Mouse (Mus musculus) embryonic facial prominence, embryonic 13.5 days (tissue): ENCODE data around the gene Wdr62. TPM values are rescaled to one million over a fixed set of nuclear protein-coding genes. Genes with fewer than 3 reads are reported as not detected.

Source experiments
- ATAC-seq: fragments of 200-750 bp; cut with Nextera tagmentation; 2 replicates; pipeline ENCODE4 v1.8.0; 2017; ENCODE audit warnings: low read depth; ENCODE audit not compliant: insufficient number of reproducible peaks, insufficient read depth, low FRiP score, low TSS enrichment
- H3K27ac ChIP-seq: fragments of 300-500 bp; sonication (generic); 2 replicates; pipeline ENCODE4 v1.5.1; 2015; ENCODE audit warnings: moderate library complexity, mild to moderate bottlenecking, inconsistent platforms
- H3K27me3 ChIP-seq: fragments of 300-500 bp; sonication (generic); 2 replicates; pipeline ENCODE4 v1.6.1; 2015; ENCODE audit warnings: mild to moderate bottlenecking, inconsistent platforms
- H3K36me3 ChIP-seq: fragments of 300-500 bp; sonication (generic); 2 replicates; pipeline ENCODE4 v1.6.1; 2015; ENCODE audit warnings: mild to moderate bottlenecking, inconsistent platforms
- H3K4me1 ChIP-seq: fragments of 300-500 bp; sonication (generic); 2 replicates; pipeline ENCODE4 v1.6.1; 2015; ENCODE audit warnings: inconsistent platforms
- H3K4me2 ChIP-seq: fragments of 300-500 bp; sonication (generic); 2 replicates; pipeline ENCODE4 v1.6.1; 2015; ENCODE audit warnings: moderate library complexity, mild to moderate bottlenecking, inconsistent platforms
- H3K4me3 ChIP-seq: fragments of 300-500 bp; sonication (generic); 2 replicates; pipeline ENCODE4 v1.5.1; 2015; ENCODE audit warnings: mild to moderate bottlenecking, inconsistent platforms
- H3K9ac ChIP-seq: fragments of 300-500 bp; sonication (generic); 2 replicates; pipeline ENCODE4 v1.6.1; 2015; ENCODE audit warnings: mild to moderate bottlenecking, inconsistent platforms
- H3K9me3 ChIP-seq: fragments of 300-500 bp; sonication (generic); 2 replicates; pipeline ENCODE4 v1.6.1; 2016; ENCODE audit warnings: inconsistent platforms
- WGBS: fragments of 180-500 bp; shearing (Covaris S2); methylation state at CpG from one replicate; pipeline ENCODE4 v1.1.7; 2015; ENCODE audit warnings: mixed read lengths; 5-methylcytosine and 5-hydroxymethylcytosine counted together
- polyA plus RNA-seq: library from polyadenylated mRNA; unstranded; fragments of >200 nt; fragmentation: Nextera tagmentation; extraction: Ambion mirVana; gene quantifications from 2 replicates; pipeline ENCODE4 v1.2.1, GENCODE M21; 2015

Gene Wdr62
- polyA plus RNA-seq, 1 experiment from 2014 or later = 6.4 TPM

DNA sequence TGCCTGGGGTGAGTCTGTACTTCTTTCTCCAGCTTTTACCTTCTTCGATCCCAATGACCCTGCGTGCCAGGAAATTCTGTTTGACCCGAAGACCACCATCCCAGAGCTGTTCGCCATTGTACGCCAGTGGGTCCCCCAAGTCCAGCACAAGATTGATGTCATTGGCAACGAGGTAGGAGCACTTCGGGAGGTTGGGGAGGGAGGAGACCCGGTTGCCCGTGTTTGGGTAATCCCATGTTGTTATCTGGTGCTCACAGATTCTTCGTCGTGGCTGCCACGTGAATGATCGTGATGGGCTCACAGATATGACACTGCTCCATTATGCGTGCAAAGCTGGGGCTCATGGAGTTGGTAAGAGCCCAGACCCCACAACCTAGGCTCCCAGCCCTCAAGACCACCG is 16.6 kb upstream of the Wdr62 start:
- no peak overlapping the region for H3K4me3 ChIP-seq
- H3K9me3 ChIP-seq = no peaks in the 10 kb centered on the region
- peaks cover 18% of the 10 kb centered on the region for H3K4me1 ChIP-seq
- H3K4me2 ChIP-seq = no peak overlapping the region
- no peak overlapping the region for H3K9ac ChIP-seq
- no peaks in the 10 kb centered on the region for H3K27me3 ChIP-seq
- ATAC-seq = no peak
- H3K36me3 ChIP-seq = peaks cover 81% of the 10 kb centered on the region
- WGBS = 92% methylated on average over 15 of the region's 15 CpGs
- H3K27ac ChIP-seq = no peak overlapping the region

DNA sequence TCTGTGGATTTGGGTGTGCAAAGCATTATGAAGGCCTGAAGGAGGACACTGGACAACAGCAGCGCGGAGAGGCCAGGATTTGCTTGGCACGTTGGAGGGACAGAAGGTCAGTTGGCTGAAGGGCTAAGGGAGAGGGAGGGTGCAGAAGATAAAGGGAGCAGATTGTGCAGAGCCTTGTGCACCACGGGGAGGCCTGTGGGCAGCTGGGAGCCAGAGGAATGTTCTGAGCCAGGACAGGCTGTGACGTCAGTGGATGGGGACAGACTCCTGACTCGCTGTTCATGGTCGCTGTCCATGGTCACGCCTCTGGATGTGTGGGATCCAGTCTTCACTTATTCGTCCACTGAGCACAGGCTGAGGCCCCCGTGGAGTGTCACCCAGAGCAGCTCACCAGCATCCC is 14.9 kb upstream of the Wdr62 start:
- WGBS = 65% methylated on average over 10 of the region's 10 CpGs
- ATAC-seq = no peak
- Histone ChIP-seq H3K27ac (no peak overlapping the region), H3K9ac (no peak overlapping the region; the same call in 1 of the 2 replicates), H3K4me1 (peaks cover 18% of the 10 kb centered on the region), H3K36me3 (peaks cover 66% of the 10 kb centered on the region), H3K4me2 (no peak overlapping the region), H3K4me3 (no peak overlapping the region), H3K27me3 (no peaks in the 10 kb centered on the region), H3K9me3 (no peaks in the 10 kb centered on the region)

DNA sequence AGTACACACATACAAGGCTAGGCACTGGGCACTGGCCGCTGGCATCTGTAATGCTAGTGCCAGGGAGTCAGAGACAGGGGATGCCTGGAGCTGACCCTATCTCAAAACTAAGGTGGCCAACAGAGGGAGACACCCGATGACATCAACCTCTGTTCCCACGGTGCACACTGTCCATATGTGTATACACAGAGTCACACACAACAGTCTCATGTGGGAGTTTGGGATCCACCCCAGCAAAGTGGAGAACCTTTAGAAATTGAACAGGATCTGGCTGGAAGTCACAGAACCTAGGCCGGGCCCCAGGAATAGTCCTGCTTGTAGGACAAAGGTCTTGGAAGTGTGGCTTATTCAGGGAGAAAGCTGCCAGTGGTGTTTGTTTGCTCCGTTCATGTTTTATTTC is 14.1 kb upstream of the Wdr62 start:
- Histone ChIP-seq H3K36me3 (peaks cover 58% of the 10 kb centered on the region), H3K9me3 (no peaks in the 10 kb centered on the region), H3K4me3 (no peak overlapping the region), H3K4me1 (peaks cover 18% of the 10 kb centered on the region), H3K27ac (no peak overlapping the region), H3K4me2 (no peak overlapping the region), H3K9ac (no peak overlapping the region), H3K27me3 (no peaks in the 10 kb centered on the region)
- 88% methylated on average over 5 of the region's 5 CpGs for WGBS
- ATAC-seq = no peak

DNA sequence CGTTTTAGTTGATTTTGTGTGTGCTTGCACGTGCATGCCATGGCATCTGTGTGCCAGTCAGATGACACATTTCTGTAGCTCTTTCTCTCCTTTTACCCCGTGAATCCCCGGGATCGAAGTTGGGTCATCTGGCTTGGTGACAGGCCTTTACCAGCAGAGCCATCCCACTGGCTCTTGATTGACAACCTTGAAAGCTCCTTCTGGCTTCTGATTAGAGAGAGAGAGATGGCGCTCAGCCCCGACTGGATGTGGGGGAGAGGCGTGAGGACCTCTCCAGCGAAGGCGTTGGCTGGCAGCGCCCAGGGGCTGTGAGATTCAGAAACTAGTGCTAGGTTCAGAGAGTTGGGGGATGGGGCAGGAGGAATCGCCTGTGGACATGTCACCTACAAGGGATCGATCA is 13.6 kb upstream of the Wdr62 start:
- Histone ChIP-seq H3K4me2 (0 out of 2 replicates have a peak overlapping the region, but pooled peaks have one; percentile 1), H3K9me3 (no peaks in the 10 kb centered on the region), H3K9ac (no peak overlapping the region), H3K27me3 (0 out of 2 replicates have a peak, but pooled peaks cover 2% of the 10 kb centered on the region), H3K27ac (no peak overlapping the region), H3K4me3 (no peak overlapping the region), H3K4me1 (peaks cover 18% of the 10 kb centered on the region), H3K36me3 (peaks cover 53% of the 10 kb centered on the region)
- no peak for ATAC-seq
- 78% methylated on average over 13 of the region's 13 CpGs for WGBS

DNA sequence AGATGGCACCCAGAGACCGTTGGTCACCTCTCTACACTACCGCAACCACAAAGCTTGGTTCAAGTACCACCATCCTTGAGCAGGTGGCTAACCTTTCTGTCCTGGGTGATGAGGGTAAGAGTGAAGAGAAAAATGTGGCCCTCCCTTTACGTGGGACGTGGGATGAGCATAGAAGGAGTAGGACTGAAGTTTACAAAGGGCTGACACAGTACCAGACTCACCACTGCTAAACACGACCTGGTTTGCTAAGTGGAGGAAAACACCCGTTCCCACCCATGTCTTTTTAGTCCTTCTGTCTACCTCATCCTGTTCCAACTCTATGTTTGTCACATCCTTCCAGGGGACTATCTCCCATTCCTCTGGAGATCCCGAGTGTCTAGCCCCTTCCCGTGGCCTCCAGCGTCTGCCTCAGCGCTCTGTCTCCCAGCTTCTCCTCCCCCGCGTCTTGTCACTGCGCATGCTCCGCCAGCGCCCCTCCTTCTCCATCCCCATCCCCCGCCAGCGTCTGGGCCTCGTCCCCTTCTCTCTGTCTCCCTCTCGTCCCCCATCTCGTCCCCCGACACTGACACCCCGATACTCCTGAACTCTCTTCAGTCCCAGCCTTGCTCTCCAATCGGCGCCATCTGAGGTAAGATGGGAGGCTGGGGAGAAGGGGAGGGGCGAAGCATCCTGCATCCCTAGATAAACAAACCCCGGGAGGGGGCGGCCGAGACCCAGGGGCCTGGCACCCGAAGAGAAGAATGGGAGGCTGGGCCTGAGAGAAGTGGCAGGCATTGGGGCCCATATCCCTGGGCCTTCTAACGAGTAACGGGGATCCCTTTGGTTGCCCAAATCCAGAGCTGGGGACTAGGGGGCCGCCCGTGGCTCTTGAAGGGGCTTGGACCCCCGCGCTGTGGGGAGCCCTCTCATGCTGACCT is 11.3 kb upstream of the Wdr62 start, which contains the start of gene Clip3:
TSS of gene Clip3 (plus strand) at position 514 of the 917 bp plus-strand sequence.
- Histone ChIP-seq H3K9me3 (no peaks in the 10 kb centered on the region), H3K4me1 (peaks cover 18% of the 10 kb centered on the region), H3K27me3 (0 out of 2 replicates have a peak, but pooled peaks cover 3% of the 10 kb centered on the region), H3K27ac (peak within 1 kb of the TSS; percentile 66), H3K9ac (peak within 1 kb of the TSS; percentile 93), H3K4me2 (peak within 1 kb of the TSS; percentile 89), H3K36me3 (peaks cover 29% of the 10 kb centered on the region), H3K4me3 (peak within 1 kb of the TSS; percentile 81)
- peak; percentile 78 for ATAC-seq
- 7% methylated on average over 35 of the region's 35 CpGs for WGBS

DNA sequence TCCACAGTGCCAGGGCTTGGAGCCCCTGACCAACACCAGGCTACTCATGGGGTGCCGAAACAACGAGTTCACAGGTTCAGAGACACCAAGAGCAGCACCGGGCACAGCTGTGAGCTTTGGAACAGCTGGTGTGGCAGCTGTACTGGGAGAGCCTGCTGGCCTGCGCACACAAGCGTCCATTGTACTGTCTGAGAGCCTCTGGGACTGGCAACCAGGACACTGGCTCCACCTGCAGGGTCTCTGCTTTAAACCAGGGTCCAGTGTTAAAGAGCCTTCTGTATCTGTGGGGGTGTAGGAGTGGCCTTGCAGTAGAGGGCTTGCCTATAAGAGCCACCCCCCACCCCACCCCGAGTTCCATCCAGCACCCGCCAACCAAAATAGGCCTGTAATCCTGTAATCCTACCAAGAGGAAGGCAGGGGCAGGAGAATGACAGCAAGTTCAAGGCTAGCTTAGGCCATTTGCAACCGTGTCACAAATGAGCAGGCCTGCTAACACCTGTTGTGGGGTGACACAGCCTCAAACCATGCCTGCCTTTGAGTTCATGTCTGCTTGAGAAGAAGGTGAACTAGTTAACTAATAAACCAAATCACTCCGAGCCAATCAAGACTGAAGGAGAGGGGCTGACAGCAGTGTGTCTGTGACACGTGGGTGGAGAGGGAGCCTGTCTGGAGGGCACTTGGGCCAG is 9.6 kb upstream of the Wdr62 start:
- ATAC-seq = no peak
- Histone ChIP-seq H3K4me2 (no peak overlapping the region), H3K9ac (peak overlapping the region; percentile 17; the same call in 1 of the 2 replicates), H3K4me3 (no peak overlapping the region), H3K27me3 (0 out of 2 replicates have a peak, but pooled peaks cover 3% of the 10 kb centered on the region), H3K36me3 (peaks cover 14% of the 10 kb centered on the region), H3K4me1 (peaks cover 18% of the 10 kb centered on the region), H3K27ac (no peak overlapping the region), H3K9me3 (no peaks in the 10 kb centered on the region)
- WGBS = 38% methylated on average over 10 of the region's 10 CpGs

DNA sequence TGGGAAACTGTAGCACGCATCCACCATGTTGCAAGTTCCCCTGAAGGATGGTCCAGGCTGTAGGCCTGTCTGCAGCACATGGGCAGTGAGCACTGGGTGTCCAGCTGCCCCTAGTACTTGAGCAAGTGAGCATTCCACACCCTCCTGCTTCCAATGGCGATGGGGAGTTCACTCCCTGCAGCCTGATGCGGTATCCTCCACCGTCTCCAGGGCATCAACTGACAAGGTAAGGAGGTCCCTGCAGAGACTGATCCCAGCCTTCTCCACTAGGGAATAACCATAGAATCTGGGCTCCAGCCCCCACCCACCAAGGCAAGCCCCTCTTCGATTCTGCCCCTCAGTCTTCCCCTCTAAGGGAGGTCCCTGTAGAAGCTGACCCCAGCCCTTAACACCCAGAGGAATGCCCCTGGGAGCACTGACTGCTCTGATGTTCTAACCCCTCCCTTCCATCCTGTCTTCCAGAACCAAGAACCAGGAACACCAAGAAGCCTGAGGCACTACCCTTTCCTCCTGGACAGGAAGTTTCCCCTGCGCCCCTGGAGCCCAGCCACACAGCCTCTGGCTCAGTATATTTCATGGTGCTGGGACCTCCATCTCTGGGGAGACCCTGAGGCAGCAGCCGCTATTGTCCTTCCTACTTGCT is 9.0 kb upstream of the Wdr62 start:
- ATAC-seq = no peak
- Histone ChIP-seq H3K27me3 (0 out of 2 replicates have a peak, but pooled peaks cover 3% of the 10 kb centered on the region), H3K4me1 (peaks cover 18% of the 10 kb centered on the region), H3K9me3 (no peaks in the 10 kb centered on the region), H3K27ac (no peak overlapping the region), H3K36me3 (peaks cover 9% of the 10 kb centered on the region; the same call in 1 of the 2 replicates), H3K4me2 (no peak overlapping the region), H3K9ac (no peak overlapping the region; the same call in 1 of the 2 replicates), H3K4me3 (no peak overlapping the region)
- WGBS = 55% methylated on average over 7 of the region's 7 CpGs

DNA sequence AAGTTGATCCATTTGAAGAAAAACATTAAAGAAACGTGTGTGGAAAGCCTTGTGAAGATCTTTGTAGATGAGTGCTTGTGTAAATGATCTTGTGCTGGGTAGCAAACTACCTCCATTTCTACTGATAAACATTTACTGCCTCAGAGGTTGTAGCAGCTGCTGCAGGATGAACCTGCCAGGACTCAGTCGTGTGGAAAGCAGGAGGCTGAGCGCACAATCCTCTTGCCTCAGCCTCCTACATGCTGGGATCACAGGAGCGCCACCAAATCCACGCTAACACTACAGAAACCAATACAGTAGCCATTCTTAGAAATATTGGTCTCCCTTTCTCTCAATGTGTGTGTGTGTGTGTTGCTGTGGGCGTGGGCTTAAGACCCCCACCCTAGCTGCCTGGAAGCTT is 7.8 kb upstream of the Wdr62 start:
- 75% methylated on average over 6 of the region's 6 CpGs for WGBS
- Histone ChIP-seq H3K9ac (no peak overlapping the region), H3K36me3 (no peaks in the 10 kb centered on the region), H3K4me1 (peaks cover 11% of the 10 kb centered on the region), H3K9me3 (no peaks in the 10 kb centered on the region), H3K4me3 (no peak overlapping the region), H3K27ac (no peak overlapping the region), H3K4me2 (no peak overlapping the region), H3K27me3 (0 out of 2 replicates have a peak, but pooled peaks cover 3% of the 10 kb centered on the region)
- ATAC-seq = no peak

DNA sequence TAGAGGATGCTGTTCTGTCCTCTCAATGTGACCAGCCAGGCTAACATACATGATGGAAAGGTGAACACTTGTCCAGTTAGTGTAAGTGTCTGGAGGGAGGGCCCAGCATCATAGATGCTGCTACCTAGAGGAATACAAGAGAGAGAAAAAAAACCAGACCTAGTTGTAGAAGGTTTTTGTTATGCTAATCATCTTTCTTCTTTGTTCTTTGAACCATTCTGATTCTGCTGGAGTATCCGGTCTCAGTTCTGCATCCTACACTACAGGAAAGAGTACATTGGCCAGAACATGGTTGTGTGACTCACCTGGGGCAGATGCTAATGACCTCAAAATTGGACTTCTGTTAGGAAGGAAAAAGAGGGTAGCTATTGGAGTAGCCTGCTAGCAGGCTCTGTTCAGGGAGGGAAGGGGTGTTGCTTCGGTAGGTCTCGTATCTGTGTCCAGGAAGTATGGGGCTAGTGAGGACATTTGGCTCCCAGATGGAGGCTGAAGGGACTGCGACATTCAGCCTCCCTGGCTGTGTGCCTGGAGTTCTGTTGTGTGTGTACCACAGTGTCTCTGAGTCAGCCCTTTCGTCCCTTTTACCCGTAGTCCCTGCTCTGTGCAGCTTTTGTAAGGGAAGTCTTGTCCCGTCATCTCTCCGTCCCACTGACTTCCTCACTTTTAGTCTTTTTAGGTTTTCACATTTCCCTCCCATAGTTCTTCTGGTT is 6.6 kb upstream of the Wdr62 start:
- 0 out of 2 replicates have a peak, but pooled peaks cover 3% of the 10 kb centered on the region for H3K27me3 ChIP-seq

DNA sequence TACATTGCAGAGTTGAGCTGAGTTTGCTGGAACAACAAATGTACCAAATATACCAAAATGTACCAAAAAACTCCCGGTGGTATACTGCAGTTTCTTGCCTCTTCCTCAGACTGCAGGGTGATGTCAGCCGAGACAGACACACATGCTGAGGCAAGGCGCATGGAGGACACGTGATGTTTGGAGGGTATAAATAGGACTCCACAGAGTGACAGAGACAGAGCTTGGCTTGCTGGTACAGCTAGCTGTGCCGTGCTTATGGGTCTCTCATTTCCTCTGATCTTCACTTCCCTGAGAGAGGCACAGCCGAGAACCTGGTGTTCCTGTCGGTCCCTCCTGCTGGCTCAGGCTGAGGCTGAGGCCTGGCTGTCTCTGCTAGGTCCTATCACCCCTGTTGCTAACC is 2.5 kb upstream of the Wdr62 start:
- WGBS = 72% methylated on average over 7 of the region's 7 CpGs
- no peaks in the 10 kb centered on the region for H3K9me3 ChIP-seq

More for the DNA sequence above, 6.6 kb upstream of the Wdr62 start:
- H3K4me1 ChIP-seq = peaks cover under 1% of the 10 kb centered on the region; the same call in 1 of the 2 replicates
- H3K4me2 ChIP-seq = no peak overlapping the region
- H3K9me3 ChIP-seq = no peaks in the 10 kb centered on the region
- no peak overlapping the region for H3K27ac ChIP-seq
- no peak for ATAC-seq
- no peak overlapping the region for H3K9ac ChIP-seq
- 56% methylated on average over 8 of the region's 8 CpGs for WGBS
- no peak overlapping the region for H3K4me3 ChIP-seq
- no peaks in the 10 kb centered on the region for H3K36me3 ChIP-seq

DNA sequence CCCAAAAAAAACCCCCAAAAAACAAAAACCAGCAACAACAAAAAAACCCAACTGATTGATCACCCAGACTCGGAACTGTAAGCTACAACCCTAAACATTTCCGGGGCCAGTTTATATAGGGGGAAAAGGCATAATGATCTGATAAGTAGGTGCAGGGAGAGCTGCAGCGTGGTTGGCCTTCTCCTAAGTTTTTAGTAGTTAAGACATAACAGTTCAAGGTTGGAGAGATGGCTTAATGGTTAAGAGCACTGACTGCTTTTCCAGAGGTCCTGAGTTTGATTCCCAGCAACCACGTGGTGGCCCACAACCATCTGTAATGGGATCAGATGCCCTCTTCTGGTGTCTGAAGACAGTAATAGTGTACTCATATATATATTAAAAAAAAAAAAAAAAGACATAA is 1.3 kb upstream of the Wdr62 start:
- H3K4me2 ChIP-seq = peak overlapping the region; percentile 85; the same call in 1 of the 2 replicates
- no peaks in the 10 kb centered on the region for H3K36me3 ChIP-seq
- H3K27me3 ChIP-seq = no peaks in the 10 kb centered on the region
- 80% methylated on average over 4 of the region's 4 CpGs for WGBS
- H3K27ac ChIP-seq = peak overlapping the region; percentile 97; the same call in 1 of the 2 replicates
- peaks cover 12% of the 10 kb centered on the region for H3K4me1 ChIP-seq
- ATAC-seq = no peak
- no peaks in the 10 kb centered on the region for H3K9me3 ChIP-seq
- no peak overlapping the region for H3K9ac ChIP-seq
- H3K4me3 ChIP-seq = no peak overlapping the region

More for the DNA sequence above, 2.5 kb upstream of the Wdr62 start:
- H3K27ac ChIP-seq = no peak overlapping the region
- no peaks in the 10 kb centered on the region for H3K36me3 ChIP-seq
- no peak for ATAC-seq
- H3K4me1 ChIP-seq = peaks cover 12% of the 10 kb centered on the region
- H3K27me3 ChIP-seq = no peaks in the 10 kb centered on the region
- H3K4me2 ChIP-seq = no peak overlapping the region
- H3K4me3 ChIP-seq = no peak overlapping the region
- no peak overlapping the region for H3K9ac ChIP-seq
